20 mouse cellular contexts compared by ENCODE assay signal in the genomic region with DNA sequence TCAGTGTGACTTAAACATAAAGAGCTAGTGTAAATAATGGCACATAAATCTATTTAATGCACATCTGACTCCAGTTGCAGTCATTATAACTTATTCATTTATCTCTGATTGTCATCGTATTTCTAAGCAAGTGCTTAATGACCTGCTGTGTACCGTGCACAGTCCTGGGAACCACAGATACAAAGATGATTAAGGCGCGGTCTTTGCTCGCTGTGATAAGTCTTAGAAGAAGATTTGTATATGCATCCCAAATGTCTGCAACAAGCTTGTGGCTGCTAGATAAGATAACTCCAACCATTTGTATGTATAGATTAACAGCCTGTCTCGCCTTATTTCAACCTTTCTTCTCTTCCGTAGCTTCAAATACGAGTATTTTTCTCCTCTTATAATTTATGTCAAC. TPM values are rescaled to one million over a fixed set of nuclear protein-coding genes. Genes with fewer than 3 reads are reported as not detected.
"Had no signal": no experiment of that assay in that cellular context is flagged by ENCODE, and none has a peak within 500 bp of the region (broad histone marks: within the 10 kb centered on the region; RNA-seq: fewer than 3 reads in every experiment).

No protein-coding gene starts in this region.

- H3K27me3 ChIP-seq: limb, embryonic 13.5 days; midbrain, embryonic 15.5 days had no signal

- DNase-seq: kidney, adult 8-10 months; kidney, postnatal 10 days; kidney, postnatal 4 days; left cerebral cortex, postnatal 4 days; lung, embryonic 14.5 days; lung, postnatal 10 days; retina, postnatal 1 day; right cerebral cortex, postnatal 4 days; spleen, adult 18-20 months; thymus, adult 18-20 months; thymus, postnatal 14 days had no signal

- H3K9me3 ChIP-seq: limb, embryonic 13.5 days; liver, embryonic 15.5 days; megakaryocyte, embryonic 14.5 days; midbrain, embryonic 15.5 days had no signal

- H3K9ac ChIP-seq: limb, embryonic 13.5 days; liver, embryonic 15.5 days; lung, embryonic 14.5 days; midbrain, embryonic 15.5 days had no signal

- H3K36me3 ChIP-seq: limb, embryonic 13.5 days; liver, embryonic 15.5 days; midbrain, embryonic 15.5 days had no signal

- ATAC-seq: intestine, postnatal 0 days; midbrain, embryonic 15.5 days had no signal

- H3K4me2 ChIP-seq: limb, embryonic 13.5 days; liver, embryonic 15.5 days; lung, embryonic 14.5 days; midbrain, embryonic 11.5 days; midbrain, embryonic 15.5 days had no signal

- H3K27ac ChIP-seq: layer of hippocampus, adult 2 months; limb, embryonic 13.5 days; liver, embryonic 15.5 days; macrophage; midbrain, embryonic 15.5 days had no signal

- H3K4me3 ChIP-seq: layer of hippocampus, adult 2 months; limb, embryonic 13.5 days; liver, embryonic 15.5 days; megakaryocyte, embryonic 14.5 days; midbrain, embryonic 15.5 days had no signal

- H3K4me1 ChIP-seq: limb, embryonic 13.5 days; liver, embryonic 15.5 days; megakaryocyte, embryonic 14.5 days; midbrain, embryonic 15.5 days had no signal

RNA-seq across cellular contexts. Expression of a gene that starts 27.2 kb away (rescaled TPM):
- total RNA-seq: monocyte, adult 5-6 weeks had no signal
- polyA plus RNA-seq: macrophage had no signal
